8 mouse cellular contexts compared by ENCODE assay signal in genomic region chr12:21315923-21316868, GRCm38 (mm10). TPM values are rescaled to one million over a fixed set of nuclear protein-coding genes. Genes with fewer than 3 reads are reported as not detected.
DNase-seq lines count a peak whose midpoint lies in the region; ATAC-seq and TF ChIP-seq lines count a peak whose summit lies in the region.

Iah1 (plus strand) TSS chr12:21316389.

- H3K27me3 ChIP-seq in G1E (ENCODE audit: insufficient read depth, low read length), result no peaks in the 10 kb centered on the region
- no peaks in the 10 kb centered on the region for H3K27me3 ChIP-seq in cerebellum, adult 2 months (ENCODE audit: control insufficient read depth, insufficient read depth, low read length)
- H3K27me3 ChIP-seq in forebrain, postnatal 0 days (ENCODE audit: insufficient read depth, low read length), result no peaks in the 10 kb centered on the region
- H3K27me3 ChIP-seq in lung, embryonic 15.5 days, result no peaks in the 10 kb centered on the region

- DNase-seq in G1E (ENCODE audit: low spot score), result peak; percentile 80
- DNase-seq in cerebellum, adult 2 months, result peak; percentile 85 to 87
- peak; percentile 76 for DNase-seq in forebrain, postnatal 0 days
- peak; percentile 80 for DNase-seq in heart, postnatal 4 days
- DNase-seq in layer of hippocampus, adult 8-10 months (ENCODE audit: low spot score in 2 of 2), result peak; percentile 44 to 63
- peak; percentile 72 for DNase-seq in ovary, adult 18-20 months (ENCODE audit: low spot score)
- DNase-seq in thymus, postnatal 0 days (ENCODE audit: low spot score), result peak; percentile 93

- H3K4me2 ChIP-seq in forebrain, postnatal 0 days (ENCODE audit: low read depth), result peak within 1 kb of the TSS; percentile 67
- H3K4me2 ChIP-seq in lung, embryonic 15.5 days, result peak within 1 kb of the TSS; percentile 61

- no peaks in the 10 kb centered on the region for H3K9me3 ChIP-seq in G1E (replicated peaks)
- no peaks in the 10 kb centered on the region for H3K9me3 ChIP-seq in forebrain, postnatal 0 days (ENCODE audit: low read length)
- no peaks in the 10 kb centered on the region for H3K9me3 ChIP-seq in lung, embryonic 15.5 days

- H3K36me3 ChIP-seq in G1E (replicated peaks), result peaks cover 77% of the 10 kb centered on the region
- peaks cover 35% of the 10 kb centered on the region for H3K36me3 ChIP-seq in forebrain, postnatal 0 days (ENCODE audit: insufficient read depth)
- peaks cover 36% of the 10 kb centered on the region for H3K36me3 ChIP-seq in lung, embryonic 15.5 days

- TF ChIP-seq POLR2A in cerebellum, adult 2 months (IDR thresholded peaks at IDR 0.05; ENCODE audit: borderline replicate concordance, insufficient read depth, low read length), result peak; percentile 82; the same call in 1 of the 2 replicates

- H3K4me3 ChIP-seq in G1E (ENCODE audit: low read depth, low read length), result peak within 1 kb of the TSS; percentile 89
- peak within 1 kb of the TSS; percentile 71 for H3K4me3 ChIP-seq in cerebellum, adult 2 months (replicated peaks; ENCODE audit: insufficient read depth, low read depth, low read length)
- H3K4me3 ChIP-seq in forebrain, postnatal 0 days (ENCODE audit: low read depth, low read length), result peak within 1 kb of the TSS; percentile 50
- H3K4me3 ChIP-seq in lung, embryonic 15.5 days, result peak within 1 kb of the TSS; percentile 80

- peak; percentile 89 for ATAC-seq in G1E (ENCODE audit: extremely low read depth, insufficient number of reproducible peaks, low FRiP score, poor library complexity, severe bottlenecking)
- ATAC-seq in forebrain, postnatal 0 days, result peak; percentile 88
- ATAC-seq in lung, embryonic 15.5 days (ENCODE audit: borderline replicate concordance, extremely low read depth, low FRiP score, low TSS enrichment), result peak; percentile 93

- peak within 1 kb of the TSS; percentile 57 for H3K9ac ChIP-seq in forebrain, postnatal 0 days
- H3K9ac ChIP-seq in lung, embryonic 15.5 days, result peak within 1 kb of the TSS; percentile 81

- peak within 1 kb of the TSS; percentile 37 for H3K27ac ChIP-seq in cerebellum, adult 2 months (ENCODE audit: insufficient read depth, low read length)
- no peak within 1 kb of the TSS for H3K27ac ChIP-seq in forebrain, postnatal 0 days (ENCODE audit: low read depth, low read length)
- peak within 1 kb of the TSS; percentile 76 for H3K27ac ChIP-seq in lung, embryonic 15.5 days

- no peak for TF ChIP-seq CTCF in G1E (IDR thresholded peaks at IDR 0.05; ENCODE audit: low read depth, low read length)
- TF ChIP-seq CTCF in cerebellum, adult 2 months (IDR thresholded peaks at IDR 0.05; ENCODE audit: borderline replicate concordance, insufficient read depth, low read depth, low read length), result no peak
- TF ChIP-seq CTCF in forebrain, postnatal 0 days (IDR thresholded peaks at IDR 0.05; ENCODE audit: low read depth), result no peak

- peaks cover 21% of the 10 kb centered on the region for H3K4me1 ChIP-seq in G1E (ENCODE audit: insufficient read depth, low read depth, low read length)
- no peaks in the 10 kb centered on the region for H3K4me1 ChIP-seq in cerebellum, adult 2 months (ENCODE audit: control insufficient read depth, insufficient read depth, low read length)
- no peaks in the 10 kb centered on the region for H3K4me1 ChIP-seq in forebrain, postnatal 0 days (ENCODE audit: insufficient read depth)
- H3K4me1 ChIP-seq in lung, embryonic 15.5 days, result peaks cover 4% of the 10 kb centered on the region; the same call in 1 of the 2 replicates

- WGBS in cerebellum, adult 2 months, result 2% methylated on average over 59 of the region's 59 CpGs
- WGBS in forebrain, postnatal 0 days, result 3% methylated on average over 59 of the region's 59 CpGs
- 2% methylated on average over 59 of the region's 59 CpGs for WGBS in lung, embryonic 15.5 days

RNA-seq across cellular contexts. Expression of gene Iah1, which starts in this region (rescaled TPM):
- 27.8 and 35.7 TPM in 2 replicates for total RNA-seq in G1E (2014; fragmentation: Nextera tagmentation)
- total RNA-seq in G1E (2017), result 49.5 and 62.6 TPM in 2 replicates
- 108 and 111 TPM in 2 replicates for polyA plus RNA-seq in G1E (2012)
- polyA plus RNA-seq in cerebellum, adult 2 months (2012; rRNA removed), result 36.8 and 37.2 TPM in 2 replicates
- 28.4 and 31.2 TPM in 2 replicates for total RNA-seq in forebrain, postnatal 0 days (2014; rRNA removed)
- polyA plus RNA-seq in forebrain, postnatal 0 days (2015; fragmentation: Nextera tagmentation; extraction: Ambion mirVana), result 27.9 and 32.5 TPM in 2 replicates
- total RNA-seq in heart, postnatal 4 days (2021), result 10 to 100 TPM; 22.8 to 25.9 TPM
- 10 to 100 TPM; 13.2 to 17.0 (median 14.0) TPM for total RNA-seq in layer of hippocampus, adult 8-10 months (2022)
- 61.0 and 61.8 TPM in 2 replicates for polyA plus RNA-seq in lung, embryonic 15.5 days (2015; fragmentation: Nextera tagmentation; extraction: Ambion mirVana)
- 73.0 and 74.7 TPM in 2 replicates for polyA plus RNA-seq in thymus, postnatal 0 days (2015; fragmentation: Nextera tagmentation; extraction: Ambion mirVana)
